Mouse (Mus musculus) macrophage (primary cell): Measurements from ENCODE around the gene Crebrf. TPM values are rescaled to one million over a fixed set of nuclear protein-coding genes. Genes with fewer than 3 reads are reported as not detected.

Source experiments
- H3K27ac ChIP-seq: fragments of 350-480 bp; formaldehyde crosslinking; 2 replicates; pipeline ENCODE4 v1.9.0; 2021
- H3K36me3 ChIP-seq: fragments of 350-480 bp; formaldehyde crosslinking; 2 replicates; pipeline ENCODE4 v1.9.0; 2021; ENCODE audit errors: inconsistent target
- H3K4me3 ChIP-seq: fragments of 350-480 bp; formaldehyde crosslinking; 2 replicates; pipeline ENCODE4 v1.9.0; 2021; ENCODE audit errors: inconsistent target
- H3K79me2 ChIP-seq: fragments of 350-480 bp; formaldehyde crosslinking; 2 replicates; pipeline ENCODE4 v1.9.0; 2021; ENCODE audit errors: inconsistent target
- WGBS: methylation state at CpG from one replicate; pipeline ENCODE4 v1.1.7; 2026; ENCODE audit warnings: inconsistent platforms; ENCODE audit not compliant: missing documents; 5-methylcytosine and 5-hydroxymethylcytosine counted together
- polyA plus RNA-seq: library from polyadenylated mRNA; stranded (reverse); fragments of 250-400 nt; gene quantifications from 3 replicates; pipeline ENCODE4 v1.2.4, GENCODE M21; 2018; ENCODE audit warnings: inconsistent platforms

Crebrf gene
- polyA plus RNA-seq, 1 experiment from 2014 or later = 12.8 TPM

- 77% methylated on average over 6 of the region's 6 CpGs for WGBS
- Histone ChIP-seq H3K79me2 (no peaks in the 10 kb centered on the region), H3K27ac (no peak overlapping the region), H3K4me3 (no peak overlapping the region), H3K36me3 (peaks cover 4% of the 10 kb centered on the region; the same call in 1 of the 2 replicates)
Observed at GRCm38 (mm10) chr17:26797379-26798128, 82.1 kb downstream of the Crebrf start.

GRCm38 (mm10) chr17:26802886-26803285, 87.4 kb downstream of the Crebrf start:
- Histone ChIP-seq H3K27ac (no peak overlapping the region), H3K36me3 (no peaks in the 10 kb centered on the region), H3K79me2 (no peaks in the 10 kb centered on the region), H3K4me3 (no peak overlapping the region)
- WGBS = 93% methylated on average over 3 of the region's 3 CpGs

GRCm38 (mm10) chr17:26812607-26813006, 97.2 kb downstream of the Crebrf start:
- WGBS = 66% methylated on average over 2 of the region's 2 CpGs
- Histone ChIP-seq H3K4me3 (no peak overlapping the region), H3K79me2 (no peaks in the 10 kb centered on the region), H3K27ac (no peak overlapping the region), H3K36me3 (no peaks in the 10 kb centered on the region)

GRCm38 (mm10) chr17:26813497-26813896, 98.0 kb downstream of the Crebrf start:
- 92% methylated on average over 9 of the region's 9 CpGs for WGBS
- no peak overlapping the region for H3K4me3 ChIP-seq
- H3K79me2 ChIP-seq = no peaks in the 10 kb centered on the region
- no peaks in the 10 kb centered on the region for H3K36me3 ChIP-seq
- H3K27ac ChIP-seq = no peak overlapping the region

- 54% methylated on average over 6 of the region's 6 CpGs for WGBS
- no peak overlapping the region for H3K27ac ChIP-seq
Observed at GRCm38 (mm10) chr17:26816810-26817209, 101.4 kb downstream of the Crebrf start.

GRCm38 (mm10) chr17:26817776-26818175, 102.3 kb downstream of the Crebrf start:
- H3K4me3 ChIP-seq = no peak overlapping the region
- H3K79me2 ChIP-seq = no peaks in the 10 kb centered on the region
- no peaks in the 10 kb centered on the region for H3K36me3 ChIP-seq
- no peak overlapping the region for H3K27ac ChIP-seq

More at GRCm38 (mm10) chr17:26816810-26817209, 101.4 kb downstream of the Crebrf start:
- Histone ChIP-seq H3K4me3 (no peak overlapping the region), H3K79me2 (no peaks in the 10 kb centered on the region), H3K36me3 (no peaks in the 10 kb centered on the region)

GRCm38 (mm10) chr17:26826131-26826530, 110.7 kb downstream of the Crebrf start:
- WGBS = 72% methylated on average over 11 of the region's 17 CpGs
- no peak overlapping the region for H3K4me3 ChIP-seq
- H3K79me2 ChIP-seq = no peaks in the 10 kb centered on the region

More at GRCm38 (mm10) chr17:26826131-26826530, 110.7 kb downstream of the Crebrf start:
- Histone ChIP-seq H3K27ac (no peak overlapping the region), H3K36me3 (no peaks in the 10 kb centered on the region)

Other genes with a start within 250 kb of the Crebrf start
- 37.4 to 133 TPM (median 109 TPM) in 3 replicates for gene Ergic1, start 154.2 kb upstream of the Crebrf start, polyA plus RNA-seq
- 10.8 to 29.7 TPM (median 28.3 TPM) in 3 replicates for gene Dusp1, start 153.5 kb upstream of the Crebrf start, polyA plus RNA-seq
- 212 to 399 TPM (median 392 TPM) in 3 replicates for gene Atp6v0e, start 52.4 kb upstream of the Crebrf start, polyA plus RNA-seq
- 14.5 to 27.0 TPM (median 16.7 TPM) in 3 replicates for gene Bnip1, start 65.4 kb downstream of the Crebrf start, polyA plus RNA-seq
- gene Nkx2-5, start 129.4 kb downstream of the Crebrf start, polyA plus RNA-seq = not detected in 3 replicates
- 0.69 to 1.8 TPM (median 0.74 TPM) in 3 replicates for gene Kifc5b, start 201.4 kb downstream of the Crebrf start, polyA plus RNA-seq
- gene Phf1, start 217.4 kb downstream of the Crebrf start, polyA plus RNA-seq = 5.3 to 13.1 TPM (median 7.6 TPM) in 3 replicates
- gene Cuta, start 223.9 kb downstream of the Crebrf start, polyA plus RNA-seq = 40.7 to 118 TPM (median 91.4 TPM) in 3 replicates
- gene Syngap1, start 225.6 kb downstream of the Crebrf start, polyA plus RNA-seq = 0.32 to 1.8 TPM (median 0.85 TPM) in 3 replicates